Mouse (Mus musculus): ENCODE data around the gene Tbc1d10b. TPM values are rescaled to one million over a fixed set of nuclear protein-coding genes. Genes with fewer than 3 reads are reported as not detected.

The Tbc1d10b gene
- total and polyA plus RNA-seq, 3 experiments: 18.2 to 28.0 (median 25.6) TPM

DNA sequence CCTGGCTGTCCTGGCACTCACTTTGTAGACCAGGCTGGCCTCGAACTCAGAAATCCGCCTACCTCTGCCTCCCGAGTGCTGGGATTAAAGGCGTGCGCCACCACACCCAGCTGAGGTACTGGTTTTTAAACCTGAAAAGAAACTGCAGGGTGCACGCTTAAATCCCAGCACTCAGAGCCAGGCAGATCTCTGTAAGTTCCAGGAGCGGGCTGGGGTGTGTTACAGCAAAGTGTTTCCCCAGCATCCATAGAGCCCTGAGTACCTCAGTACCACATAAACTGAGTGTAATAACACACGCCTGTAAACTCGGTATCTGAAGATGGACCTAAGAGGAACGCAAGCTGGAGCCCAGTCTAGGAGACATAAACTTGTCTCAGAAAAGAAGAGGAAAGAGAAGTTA is 20.9 kb downstream of the Tbc1d10b start:
- Histone ChIP-seq H3K4me2 (ENCODE audit: insufficient read depth, low read depth, poor library complexity, severe bottlenecking) (no peak overlapping the region), H3K27ac (ENCODE audit: insufficient read depth, low read depth) (0 out of 2 replicates have a peak overlapping the region, but pooled peaks have one; percentile 1), H3K4me3 (replicated peaks in 1 of 3; ENCODE audit: low read depth in 2 of 3, low read length in 2 of 3, poor library complexity in 1 of 3) (no peak overlapping the region), H3K27me3 (replicated peaks) (no peaks in the 10 kb centered on the region), H3K79me2 (replicated peaks; ENCODE audit: control insufficient read depth, extremely low read depth, insufficient read depth, poor library complexity, severe bottlenecking) (peaks cover 10% of the 10 kb centered on the region), H3K36me3 (replicated peaks in 1 of 2; ENCODE audit: control insufficient read depth in 1 of 2, insufficient read depth in 1 of 2, low read length in 1 of 2) (peaks cover 37 to 80% of the 10 kb centered on the region in 2 experiments), H3K4me1 (ENCODE audit: control insufficient read depth in 1 of 2, insufficient read depth in 2 of 2) (peaks cover 32 to 84% of the 10 kb centered on the region in 2 experiments), H3K9me3 (replicated peaks; ENCODE audit: low read length) (no peaks in the 10 kb centered on the region), H3K9ac (ENCODE audit: insufficient read depth, low read depth) (no peak overlapping the region)
- TF ChIP-seq MEF2A (IDR thresholded peaks at IDR 0.05; ENCODE audit: borderline replicate concordance, low read depth, low read length) (no peak), MXI1 (IDR thresholded peaks at IDR 0.05; ENCODE audit: low read depth, low read length) (no peak), GABPA (IDR thresholded peaks at IDR 0.05; ENCODE audit: insufficient replicate concordance, low read depth, low read length) (no peak), BHLHE40 (IDR thresholded peaks at IDR 0.05; ENCODE audit: low read depth, low read length) (no peak), TCF12 (IDR thresholded peaks at IDR 0.05; ENCODE audit: low read depth, low read length) (0 out of 2 replicates have a peak, but pooled peaks have one; percentile 19), MYC (IDR thresholded peaks at IDR 0.05; ENCODE audit: low read depth, low read length) (no peak), JUN (IDR thresholded peaks at IDR 0.05; ENCODE audit: insufficient read depth, low read depth, low read length) (no peak), ZNF384 (IDR thresholded peaks at IDR 0.05; ENCODE audit: low read depth, low read length) (peak; percentile 44; the same call in 1 of the 2 replicates), PAX5 (IDR thresholded peaks at IDR 0.05; ENCODE audit: low read length) (no peak)
- dilution Hi-C loops (cut with MboI; ENCODE audit: extremely low pct_ligation_motif_present, extremely low pct_unique_long_range_greater_than_20kb, low sequenced_read_pairs): no loop called here
- in situ Hi-C loops (cut with MboI; ENCODE audit: low pct_ligation_motif_present, low pct_unique_long_range_greater_than_20kb, low sequenced_read_pairs): loop anchor here (5.0 kb wide), 2 partner anchors 50 to 495 kb away; partner anchors contain the start of gene Spn
- no peak for DNase-seq (ENCODE audit: extremely low read depth)

DNA sequence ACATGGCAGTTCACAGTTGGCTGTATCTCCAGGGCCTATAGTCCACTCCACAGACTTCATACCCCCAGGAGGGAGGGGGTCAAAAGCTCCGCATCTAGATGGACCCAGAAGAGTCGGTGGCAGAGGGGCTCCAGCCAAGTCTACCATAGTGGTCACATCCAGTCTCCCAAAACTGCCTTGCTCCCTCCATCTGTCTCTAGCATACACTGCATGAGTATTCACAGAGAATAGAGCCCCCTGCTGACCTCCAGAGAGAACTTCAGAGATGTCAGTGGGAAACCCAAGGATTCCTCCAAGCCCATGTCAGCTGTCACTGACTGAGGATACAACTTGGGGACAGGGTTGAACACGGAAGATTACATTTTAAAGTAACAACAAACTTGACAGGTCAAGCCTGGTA is 22.7 kb downstream of the Tbc1d10b start:
- H3K4me3 ChIP-seq (replicated peaks in 1 of 3; ENCODE audit: low read depth in 2 of 3, low read length in 2 of 3, poor library complexity in 1 of 3): no peak overlapping the region
- H3K79me2 ChIP-seq (replicated peaks; ENCODE audit: control insufficient read depth, extremely low read depth, insufficient read depth, poor library complexity, severe bottlenecking): peaks cover 8% of the 10 kb centered on the region; the same call in 1 of the 2 replicates
- H3K36me3 ChIP-seq (replicated peaks in 1 of 2; ENCODE audit: control insufficient read depth in 1 of 2, insufficient read depth in 1 of 2, low read length in 1 of 2): peaks cover 29 to 75% of the 10 kb centered on the region in 2 experiments
- DNase-seq (ENCODE audit: extremely low read depth): no peak
- 0 out of 2 replicates have a peak overlapping the region, but pooled peaks have one; percentile 18 for H3K4me2 ChIP-seq (ENCODE audit: insufficient read depth, low read depth, poor library complexity, severe bottlenecking)
- H3K27me3 ChIP-seq (replicated peaks): no peaks in the 10 kb centered on the region
- no peak for TF ChIP-seq TCF12 (IDR thresholded peaks at IDR 0.05; ENCODE audit: low read depth, low read length)
- peak; percentile 24 to 85; a peak in 2 of 4 replicates for TF ChIP-seq CTCF (conservative IDR thresholded peaks at IDR 0.05 in 1 of 2, IDR thresholded peaks at IDR 0.05 in 1 of 2; ENCODE audit: low read depth in 2 of 2, low read length in 2 of 2)
- no peak for TF ChIP-seq TBP (conservative IDR thresholded peaks at IDR 0.05; ENCODE audit: low read depth, low read length)
- peak; percentile 69 for TF ChIP-seq RAD21 (IDR thresholded peaks at IDR 0.05; ENCODE audit: low read depth, low read length)
- no peak for TF ChIP-seq POLR2A (IDR thresholded peaks at IDR 0.05; ENCODE audit: low read depth, low read length)
- TF ChIP-seq SMC3 (IDR thresholded peaks at IDR 0.05; ENCODE audit: low read depth, low read length): peak; percentile 72
- peaks cover 34 to 81% of the 10 kb centered on the region in 2 experiments for H3K4me1 ChIP-seq (ENCODE audit: control insufficient read depth in 1 of 2, insufficient read depth in 2 of 2)
- peaks cover under 1% of the 10 kb centered on the region for H3K9me3 ChIP-seq (replicated peaks; ENCODE audit: low read length)
- no peak overlapping the region for H3K9ac ChIP-seq (ENCODE audit: insufficient read depth, low read depth)
- dilution Hi-C loops (cut with MboI; ENCODE audit: extremely low pct_ligation_motif_present, extremely low pct_unique_long_range_greater_than_20kb, low sequenced_read_pairs): no loop called here
- in situ Hi-C loops (cut with MboI; ENCODE audit: low pct_ligation_motif_present, low pct_unique_long_range_greater_than_20kb, low sequenced_read_pairs): loop anchor here (5.0 kb wide), 2 partner anchors 48 to 493 kb away; partner anchors contain the start of gene Spn
- H3K27ac ChIP-seq (ENCODE audit: insufficient read depth, low read depth): peak overlapping the region; percentile 54; the same call in 1 of the 2 replicates
